Mouse (Mus musculus): ENCODE measurements around the gene Neurl3. TPM values are rescaled to one million over a fixed set of nuclear protein-coding genes. Genes with fewer than 3 reads are reported as not detected.
A peak's percentile ranks its signal among the peaks of the same experiment; 100 is the strongest.

The Neurl3 gene
- polyA plus RNA-seq, 1 experiment from 2014 or later, result 2.3 TPM

GRCm38 (mm10) chr1:36306120-36306519 lies 31.6 kb upstream of the Neurl3 start:
- Histone ChIP-seq H3K27me3 (ENCODE audit: insufficient read depth, poor library complexity, severe bottlenecking) (peaks cover 50% of the 10 kb centered on the region), H3K36me3 (no peaks in the 10 kb centered on the region), H3K4me3 (no peak overlapping the region), H3K4me1 (peaks cover 31% of the 10 kb centered on the region), H3K27ac (no peak overlapping the region), H3K9me3 (no peaks in the 10 kb centered on the region)
- 82% methylated on average over 6 of the region's 6 CpGs for WGBS
- no peak for DNase-seq (ENCODE audit: low spot score)

DNA sequence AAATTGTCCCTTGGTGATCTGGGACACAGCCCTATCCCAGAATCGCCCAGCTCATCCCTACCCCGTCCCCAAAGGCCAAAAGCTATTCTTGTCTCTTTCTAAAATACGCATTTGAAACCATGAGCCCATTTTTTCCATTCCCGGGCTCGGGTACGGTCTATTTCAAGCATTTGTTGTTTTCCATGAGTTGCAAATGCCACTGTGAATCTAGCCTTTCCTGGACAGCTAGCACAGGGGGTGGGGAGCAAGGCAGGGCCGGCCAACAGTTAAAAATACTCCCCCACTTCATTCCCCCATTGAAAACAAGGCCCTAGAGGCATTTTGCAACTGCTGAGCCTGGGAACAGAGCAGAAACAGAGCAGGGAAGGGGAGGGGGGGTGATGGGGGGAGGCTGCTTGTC lies 30.3 kb upstream of the Neurl3 start:
- H3K9me3 ChIP-seq, result no peaks in the 10 kb centered on the region
- H3K36me3 ChIP-seq, result no peaks in the 10 kb centered on the region
- H3K27ac ChIP-seq, result no peak overlapping the region
- H3K27me3 ChIP-seq (ENCODE audit: insufficient read depth, poor library complexity, severe bottlenecking), result peaks cover 57% of the 10 kb centered on the region
- H3K4me1 ChIP-seq, result peaks cover 31% of the 10 kb centered on the region
- H3K4me3 ChIP-seq, result no peak overlapping the region
- 51% methylated on average over 7 of the region's 7 CpGs for WGBS
- no peak for DNase-seq (ENCODE audit: low spot score)

- DNase-seq (ENCODE audit: low spot score), result no peak
- H3K27me3 ChIP-seq (ENCODE audit: insufficient read depth, poor library complexity, severe bottlenecking), result peaks cover 56% of the 10 kb centered on the region
- H3K4me3 ChIP-seq, result peak overlapping the region; percentile 55
- no peaks in the 10 kb centered on the region for H3K9me3 ChIP-seq
- WGBS, result 9% methylated on average over 29 of the region's 30 CpGs
- H3K27ac ChIP-seq, result peak overlapping the region; percentile 77; the same call in 1 of the 2 replicates
- no peaks in the 10 kb centered on the region for H3K36me3 ChIP-seq
- H3K4me1 ChIP-seq, result peaks cover 22% of the 10 kb centered on the region
These were observed 29.2 kb upstream of the Neurl3 start for GRCm38 (mm10) chr1:36303381-36304320.

DNA sequence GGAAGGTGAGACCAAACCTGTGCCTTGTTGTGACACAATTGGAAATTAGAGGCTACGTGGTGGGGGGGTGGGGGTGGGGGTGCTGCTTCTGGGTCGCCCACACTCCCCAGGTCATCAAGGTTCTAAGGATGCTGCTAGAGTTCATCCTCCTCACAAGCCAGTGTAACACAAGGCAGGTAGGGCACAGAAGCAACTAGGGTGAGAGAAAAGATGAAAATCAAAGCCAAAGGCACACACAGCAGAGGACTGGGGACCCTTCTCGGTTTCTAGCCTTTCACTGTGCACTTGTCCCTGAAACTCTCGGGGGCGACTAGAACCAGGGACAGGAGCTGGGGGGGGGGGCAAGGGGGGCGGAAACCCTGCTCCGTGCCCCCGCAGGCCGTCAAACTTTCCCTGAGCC lies 28.5 kb upstream of the Neurl3 start:
- 14% methylated on average over 8 of the region's 9 CpGs for WGBS
- no peaks in the 10 kb centered on the region for H3K36me3 ChIP-seq
- peaks cover 60% of the 10 kb centered on the region for H3K27me3 ChIP-seq (ENCODE audit: insufficient read depth, poor library complexity, severe bottlenecking)
- no peak for DNase-seq (ENCODE audit: low spot score)
- H3K27ac ChIP-seq, result peak overlapping the region; percentile 77; the same call in 1 of the 2 replicates
- H3K9me3 ChIP-seq, result no peaks in the 10 kb centered on the region
- peaks cover 16% of the 10 kb centered on the region for H3K4me1 ChIP-seq
- peak overlapping the region; percentile 55 for H3K4me3 ChIP-seq

DNA sequence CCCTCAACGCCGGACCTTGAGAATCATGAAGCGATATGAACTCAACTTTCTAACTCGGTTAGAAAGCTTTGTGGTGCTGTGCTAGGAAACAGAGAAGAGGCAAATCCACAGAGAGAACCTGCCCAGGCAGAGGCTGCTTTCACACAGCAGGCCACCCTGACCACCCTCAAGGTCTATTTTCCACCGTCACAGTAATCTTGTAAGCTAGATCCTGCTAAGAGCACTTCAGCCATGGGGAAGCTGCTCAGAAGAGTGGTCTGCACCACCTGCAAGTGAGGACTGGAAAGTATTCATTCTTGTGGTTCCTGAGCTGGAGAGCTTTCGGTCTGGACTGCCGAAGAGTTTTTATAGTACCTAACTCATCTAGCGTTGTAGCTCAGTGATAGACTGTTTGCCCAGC lies 27.8 kb upstream of the Neurl3 start:
- Histone ChIP-seq H3K9me3 (no peaks in the 10 kb centered on the region), H3K27ac (no peak overlapping the region), H3K4me3 (no peak overlapping the region), H3K27me3 (ENCODE audit: insufficient read depth, poor library complexity, severe bottlenecking) (peaks cover 67% of the 10 kb centered on the region), H3K36me3 (no peaks in the 10 kb centered on the region), H3K4me1 (peaks cover 16% of the 10 kb centered on the region)
- no peak for DNase-seq (ENCODE audit: low spot score)
- WGBS, result 73% methylated on average over 8 of the region's 8 CpGs

GRCm38 (mm10) chr1:36300486-36300885 lies 26.0 kb upstream of the Neurl3 start:
- Histone ChIP-seq H3K27ac (no peak overlapping the region), H3K36me3 (no peaks in the 10 kb centered on the region), H3K9me3 (no peaks in the 10 kb centered on the region), H3K27me3 (ENCODE audit: insufficient read depth, poor library complexity, severe bottlenecking) (peaks cover 72% of the 10 kb centered on the region), H3K4me1 (peaks cover 19% of the 10 kb centered on the region), H3K4me3 (no peak overlapping the region)
- 78% methylated on average over 6 of the region's 6 CpGs for WGBS
- no peak for DNase-seq (ENCODE audit: low spot score)

- DNase-seq (ENCODE audit: low spot score), result no peak
- no peak overlapping the region for H3K4me3 ChIP-seq
- 73% methylated on average over 2 of the region's 2 CpGs for WGBS
- H3K36me3 ChIP-seq, result no peaks in the 10 kb centered on the region
- peaks cover 68% of the 10 kb centered on the region for H3K27me3 ChIP-seq (ENCODE audit: insufficient read depth, poor library complexity, severe bottlenecking)
- no peak overlapping the region for H3K27ac ChIP-seq
- no peaks in the 10 kb centered on the region for H3K9me3 ChIP-seq
- peaks cover 15% of the 10 kb centered on the region for H3K4me1 ChIP-seq
These were observed 25.2 kb upstream of the Neurl3 start for GRCm38 (mm10) chr1:36299676-36300075.

GRCm38 (mm10) chr1:36299126-36299525 lies 24.6 kb upstream of the Neurl3 start:
- no peaks in the 10 kb centered on the region for H3K36me3 ChIP-seq
- no peak for DNase-seq (ENCODE audit: low spot score)
- peaks cover 64% of the 10 kb centered on the region for H3K27me3 ChIP-seq (ENCODE audit: insufficient read depth, poor library complexity, severe bottlenecking)
- peaks cover 12% of the 10 kb centered on the region for H3K4me1 ChIP-seq
- 33% methylated on average over 13 of the region's 13 CpGs for WGBS
- no peak overlapping the region for H3K4me3 ChIP-seq
- H3K9me3 ChIP-seq, result no peaks in the 10 kb centered on the region
- no peak overlapping the region for H3K27ac ChIP-seq

- Histone ChIP-seq H3K27me3 (ENCODE audit: insufficient read depth, poor library complexity, severe bottlenecking) (peaks cover 62% of the 10 kb centered on the region), H3K4me1 (peaks cover 6% of the 10 kb centered on the region), H3K9me3 (no peaks in the 10 kb centered on the region), H3K36me3 (no peaks in the 10 kb centered on the region), H3K27ac (no peak overlapping the region), H3K4me3 (no peak overlapping the region)
- 74% methylated on average over 4 of the region's 4 CpGs for WGBS
- no peak for DNase-seq (ENCODE audit: low spot score)
These were observed 23.6 kb upstream of the Neurl3 start for GRCm38 (mm10) chr1:36298107-36298506.

DNA sequence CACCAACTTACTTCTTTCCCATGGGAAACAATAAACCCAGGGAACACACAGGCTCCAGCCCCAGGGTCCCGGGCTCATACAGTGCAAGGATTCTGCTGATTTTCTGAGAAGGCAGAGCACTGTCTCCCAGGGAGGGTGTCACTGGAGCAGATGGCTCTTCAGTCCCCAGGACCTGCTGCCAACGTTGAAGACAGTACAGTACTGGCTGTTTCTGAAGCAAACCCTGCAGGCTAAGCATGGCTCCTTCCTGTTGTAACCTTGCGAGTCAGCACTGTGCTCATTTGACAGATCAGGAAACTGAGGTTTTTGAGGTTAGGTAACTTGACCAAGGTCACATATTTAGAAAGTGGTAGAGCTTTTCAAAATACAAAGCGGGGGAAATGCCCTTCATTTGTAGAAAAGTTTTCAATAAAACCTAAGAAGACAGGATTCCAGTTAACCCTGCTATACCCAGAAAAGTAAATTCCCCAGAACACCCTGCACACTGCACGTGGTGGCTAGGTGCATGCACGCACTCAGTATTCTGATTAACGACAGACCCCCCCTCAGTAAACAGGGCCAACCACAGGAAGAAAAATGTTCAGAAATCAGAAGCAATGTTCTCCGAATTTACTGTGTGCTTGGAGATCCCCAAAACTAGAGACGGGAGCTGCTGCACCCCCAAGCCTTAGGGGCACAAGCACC lies 22.1 kb upstream of the Neurl3 start:
- 67% methylated on average over 9 of the region's 9 CpGs for WGBS
- H3K9me3 ChIP-seq, result no peaks in the 10 kb centered on the region
- no peak overlapping the region for H3K27ac ChIP-seq
- peaks cover 47% of the 10 kb centered on the region for H3K27me3 ChIP-seq (ENCODE audit: insufficient read depth, poor library complexity, severe bottlenecking)
- no peak for DNase-seq (ENCODE audit: low spot score)
- no peak overlapping the region for H3K4me3 ChIP-seq
- no peaks in the 10 kb centered on the region for H3K36me3 ChIP-seq
- H3K4me1 ChIP-seq, result 0 out of 2 replicates have a peak, but pooled peaks cover 2% of the 10 kb centered on the region

- H3K27ac ChIP-seq, result no peak overlapping the region
- H3K4me1 ChIP-seq, result 0 out of 2 replicates have a peak, but pooled peaks cover 2% of the 10 kb centered on the region
- whole genome bisulfite sequencing, result 86% methylated on average over 3 of the region's 3 CpGs
- no peaks in the 10 kb centered on the region for H3K9me3 ChIP-seq
- no peaks in the 10 kb centered on the region for H3K36me3 ChIP-seq
- H3K27me3 ChIP-seq (ENCODE audit: insufficient read depth, poor library complexity, severe bottlenecking), result peaks cover 26% of the 10 kb centered on the region
- H3K4me3 ChIP-seq, result no peak overlapping the region
- DNase-seq (ENCODE audit: low spot score), result no peak
These were observed 19.9 kb upstream of the Neurl3 start for GRCm38 (mm10) chr1:36294402-36294801.

- Histone ChIP-seq H3K27ac (no peak overlapping the region), H3K36me3 (no peaks in the 10 kb centered on the region), H3K9me3 (no peaks in the 10 kb centered on the region), H3K4me1 (0 out of 2 replicates have a peak, but pooled peaks cover 2% of the 10 kb centered on the region), H3K4me3 (no peak overlapping the region), H3K27me3 (ENCODE audit: insufficient read depth, poor library complexity, severe bottlenecking) (peaks cover 17% of the 10 kb centered on the region)
- 89% methylated on average over 8 of the region's 8 CpGs for WGBS
- no peak for DNase-seq (ENCODE audit: low spot score)
These were observed 19.0 kb upstream of the Neurl3 start for GRCm38 (mm10) chr1:36293470-36293869.

- Histone ChIP-seq H3K27ac (no peak overlapping the region), H3K9me3 (no peaks in the 10 kb centered on the region), H3K36me3 (no peaks in the 10 kb centered on the region), H3K4me3 (no peak overlapping the region), H3K4me1 (no peaks in the 10 kb centered on the region), H3K27me3 (ENCODE audit: insufficient read depth, poor library complexity, severe bottlenecking) (no peaks in the 10 kb centered on the region)
- DNase-seq (ENCODE audit: low spot score), result no peak
- 86% methylated on average over 6 of the region's 6 CpGs for WGBS
These were observed 7.4 kb upstream of the Neurl3 start for GRCm38 (mm10) chr1:36281849-36282248.
